Mouse (Mus musculus) cortical plate, adult 2 months (tissue): Measurements from ENCODE around the gene Git1. TPM values are rescaled to one million over a fixed set of nuclear protein-coding genes. Genes with fewer than 3 reads are reported as not detected.
A peak's percentile ranks its signal among the peaks of the same experiment; 100 is the strongest.

Experiments used
- H3K27ac ChIP-seq: fragments of 200-500 bp; 2 replicates; pipeline ENCODE4 v1.5.1; 2012; ENCODE audit warnings: low read length, control low read depth, inconsistent platforms; ENCODE audit not compliant: insufficient read depth
- H3K4me1 ChIP-seq: fragments of 200-500 bp; 2 replicates; pipeline ENCODE4 v1.6.1; 2011; ENCODE audit warnings: low read length; ENCODE audit not compliant: control insufficient read depth, insufficient read depth
- H3K4me3 ChIP-seq: fragments of 200-500 bp; 2 replicates; pipeline ENCODE4 v1.5.1; 2011; ENCODE audit warnings: mild to moderate bottlenecking, low read length, control low read depth; ENCODE audit not compliant: insufficient read depth
- CTCF ChIP-seq: fragments of 200-500 bp; IDR thresholded peaks from 2 replicates; pipeline ENCODE4 v1.5.1; 2011; ENCODE audit warnings: mild to moderate bottlenecking, control low read depth, low read length; ENCODE audit not compliant: insufficient read depth; ENCODE audit errors: extremely low read depth
- POLR2A ChIP-seq: fragments of 200-500 bp; IDR thresholded peaks from 2 replicates; pipeline ENCODE4 v1.6.1; 2011; ENCODE audit warnings: mild to moderate bottlenecking, low read length, control low read depth; ENCODE audit not compliant: insufficient read depth; ENCODE audit errors: extremely low read depth
- polyA plus RNA-seq: library from polyadenylated mRNA; depleted of rRNA; stranded (reverse); fragments of >200 nt; gene quantifications from 2 replicates; pipeline ENCODE4 v1.2.3, GENCODE M21; 2012

The Git1 gene
- polyA plus RNA-seq, 1 experiment, result 204 TPM

DNA sequence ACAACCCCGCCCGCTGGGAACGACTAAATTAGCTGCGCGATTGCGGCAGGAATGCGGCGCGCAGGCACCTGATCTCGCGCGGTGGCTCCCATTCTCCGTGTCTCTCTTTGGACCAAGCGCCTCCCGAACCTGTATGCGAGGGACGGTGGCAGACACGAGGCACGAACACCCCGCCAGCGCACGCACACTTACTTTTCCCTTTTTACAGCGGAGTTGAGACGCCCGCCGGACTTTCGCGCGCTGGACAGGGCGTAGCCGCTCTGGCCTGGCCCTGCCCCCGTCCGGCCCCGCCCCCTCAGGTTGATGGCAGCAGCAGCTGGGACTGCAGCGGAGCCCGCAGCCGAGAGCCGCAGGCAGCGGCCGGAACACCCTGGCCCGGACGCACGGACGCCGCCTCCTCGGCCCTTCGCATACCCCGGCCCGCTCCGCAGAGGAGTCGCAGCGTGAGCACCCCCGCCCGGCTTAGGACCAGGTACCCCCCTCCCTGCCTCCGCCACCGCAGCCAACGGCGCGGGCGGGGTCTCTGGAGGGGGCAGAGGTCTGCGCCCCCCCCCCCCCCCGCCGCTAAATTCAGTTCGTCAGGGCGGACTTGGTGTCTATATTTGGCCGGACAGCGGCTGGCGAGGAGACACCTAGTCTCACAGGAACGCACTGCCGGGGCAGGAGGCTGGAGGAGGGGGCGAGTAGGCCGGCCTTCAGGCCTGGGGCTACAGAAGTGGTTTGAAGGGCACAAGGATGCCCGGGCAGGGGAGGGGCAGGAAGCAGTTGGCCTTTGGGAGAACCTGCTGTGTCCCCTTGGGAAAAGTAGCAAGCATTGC lies 30.9 kb upstream of the Git1 start, which contains the start of gene Coro6:
Gene Coro6 (plus strand): TSS at position 129 of the 818 bp plus-strand sequence.
- TF ChIP-seq CTCF, result no peak
- no peak; the same call in 1 of the 2 replicates for TF ChIP-seq POLR2A
- peak within 1 kb of the TSS; percentile 26 for H3K4me3 ChIP-seq
- H3K4me1 ChIP-seq, result no peaks in the 10 kb centered on the region; the same call in 1 of the 2 replicates
- no peak within 1 kb of the TSS for H3K27ac ChIP-seq

DNA sequence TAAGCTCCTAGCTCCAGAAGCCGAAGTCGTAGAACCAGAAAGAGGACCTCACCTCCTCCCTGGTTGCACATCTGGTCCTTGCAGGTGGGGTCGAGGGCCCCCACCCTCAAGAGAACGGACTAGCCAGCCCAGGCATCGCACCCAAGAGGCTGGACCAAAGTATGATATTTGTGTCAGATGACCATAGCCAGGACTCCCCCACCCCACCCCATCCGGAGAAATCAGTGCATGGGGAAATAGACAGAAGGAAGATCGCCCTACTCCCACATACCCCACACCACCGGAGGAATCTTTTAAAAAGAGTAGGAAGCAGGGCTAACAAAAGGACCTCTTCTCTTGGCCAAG lies 30.3 kb upstream of the Git1 start:
- TF ChIP-seq POLR2A (no peak), CTCF (no peak)
- Histone ChIP-seq H3K4me3 (peak overlapping the region; percentile 26), H3K4me1 (no peaks in the 10 kb centered on the region; the same call in 1 of the 2 replicates), H3K27ac (no peak overlapping the region)

DNA sequence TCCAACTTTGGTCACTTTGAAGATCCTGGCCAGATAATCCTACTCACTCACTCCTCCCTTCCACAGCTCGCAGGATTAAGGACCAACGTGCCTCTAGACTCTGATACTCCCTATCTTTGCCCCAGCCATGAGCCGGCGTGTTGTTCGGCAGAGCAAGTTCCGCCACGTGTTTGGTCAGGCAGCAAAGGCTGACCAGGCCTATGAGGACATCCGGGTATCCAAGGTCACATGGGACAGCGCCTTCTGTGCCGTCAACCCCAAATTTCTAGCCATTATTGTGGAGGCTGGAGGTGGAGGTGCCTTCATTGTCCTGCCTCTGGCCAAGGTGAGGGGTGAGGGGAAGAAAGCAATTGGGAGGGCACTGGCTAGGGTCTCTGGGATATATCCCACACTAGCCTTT lies 29.6 kb upstream of the Git1 start:
- Histone ChIP-seq H3K4me3 (no peak overlapping the region; the same call in 1 of the 2 replicates), H3K4me1 (no peaks in the 10 kb centered on the region; the same call in 1 of the 2 replicates), H3K27ac (no peak overlapping the region)
- TF ChIP-seq CTCF, result no peak
- TF ChIP-seq POLR2A, result no peak

DNA sequence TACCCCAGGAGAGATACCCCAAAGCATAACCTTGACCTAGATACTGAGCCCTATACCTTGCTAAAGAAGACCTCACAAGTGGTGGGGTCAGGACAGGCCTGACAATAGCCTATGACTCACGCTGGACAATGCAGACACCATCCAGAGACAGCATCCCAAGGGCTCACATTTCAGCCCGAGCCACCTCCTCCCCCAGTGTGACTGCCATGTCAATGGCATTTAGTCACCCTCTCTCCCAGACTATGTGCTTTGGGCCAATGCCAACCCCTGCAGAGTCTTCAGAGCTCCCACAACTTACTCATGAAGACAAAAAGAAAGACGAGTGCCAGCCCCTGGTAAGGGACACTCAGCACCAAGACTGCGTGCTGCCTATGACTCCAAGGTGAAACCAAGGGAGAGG lies 28.7 kb upstream of the Git1 start:
- no peak for TF ChIP-seq CTCF
- no peak for TF ChIP-seq POLR2A
- Histone ChIP-seq H3K27ac (no peak overlapping the region), H3K4me3 (no peak overlapping the region), H3K4me1 (no peaks in the 10 kb centered on the region; the same call in 1 of the 2 replicates)

DNA sequence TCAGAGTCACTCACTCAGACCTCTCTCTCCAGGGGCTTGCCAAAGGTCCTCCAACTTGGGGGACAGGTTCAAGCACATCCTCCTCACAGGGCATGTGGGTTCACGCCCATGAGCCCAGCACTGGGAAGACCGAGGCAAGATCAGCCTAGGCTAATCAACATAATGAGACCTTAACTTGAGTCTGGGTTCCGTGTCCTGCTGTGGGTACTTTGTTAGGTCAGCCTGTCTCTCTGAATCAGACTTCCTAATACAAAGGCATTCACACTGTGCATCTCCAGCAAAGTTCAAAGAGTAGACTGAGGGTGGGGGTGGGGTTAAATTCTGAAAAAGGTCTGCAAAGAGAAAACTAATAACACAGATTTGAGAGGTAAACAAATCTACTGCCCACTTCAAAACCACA lies 28.3 kb upstream of the Git1 start:
- Histone ChIP-seq H3K4me3 (no peak overlapping the region), H3K4me1 (no peaks in the 10 kb centered on the region; the same call in 1 of the 2 replicates), H3K27ac (no peak overlapping the region)
- TF ChIP-seq CTCF (no peak), POLR2A (no peak)

DNA sequence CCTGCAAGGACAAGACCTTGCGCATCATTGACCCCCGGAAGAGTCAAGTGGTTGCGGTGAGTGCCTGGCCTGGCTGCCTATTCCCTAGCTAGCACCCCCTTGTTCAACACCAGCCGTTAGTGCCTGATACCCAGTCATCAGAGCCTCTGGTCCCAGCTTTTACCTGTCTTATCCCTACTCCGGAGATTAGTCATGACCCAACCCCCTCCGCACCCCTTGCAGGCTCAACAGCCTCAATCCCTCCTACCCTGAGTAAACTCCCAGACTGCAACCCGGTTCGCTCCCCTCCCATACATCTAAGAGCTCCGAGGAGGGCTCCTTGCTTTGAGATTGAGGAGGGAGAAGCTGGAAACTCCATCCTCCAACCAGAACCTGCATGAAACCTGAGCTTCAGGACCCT lies 26.8 kb upstream of the Git1 start:
- H3K4me3 ChIP-seq, result no peak overlapping the region
- H3K4me1 ChIP-seq, result no peaks in the 10 kb centered on the region; the same call in 1 of the 2 replicates
- TF ChIP-seq POLR2A, result no peak
- TF ChIP-seq CTCF, result no peak
- no peak overlapping the region for H3K27ac ChIP-seq

DNA sequence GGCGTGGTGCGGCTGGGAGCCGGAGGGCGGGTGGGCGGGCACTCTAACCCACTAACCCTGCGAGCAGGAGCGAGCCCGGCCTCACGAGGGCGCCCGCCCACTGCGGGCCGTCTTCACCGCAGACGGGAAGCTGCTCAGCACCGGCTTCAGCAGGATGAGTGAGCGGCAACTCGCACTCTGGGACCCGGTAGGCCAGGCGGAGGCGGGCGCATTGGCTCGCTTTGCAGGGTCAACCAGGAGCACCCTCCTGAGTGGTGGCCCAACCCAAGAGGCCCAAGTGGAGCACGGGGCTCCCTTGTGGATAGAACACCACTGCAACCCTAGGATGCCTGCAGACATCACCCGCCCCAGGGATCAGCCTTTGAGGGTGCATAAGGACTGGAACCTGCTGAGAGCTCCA lies 26.2 kb upstream of the Git1 start:
- H3K4me1 ChIP-seq, result no peaks in the 10 kb centered on the region
- TF ChIP-seq CTCF (0 out of 2 replicates have a peak, but pooled peaks have one; percentile 26), POLR2A (no peak)

DNA sequence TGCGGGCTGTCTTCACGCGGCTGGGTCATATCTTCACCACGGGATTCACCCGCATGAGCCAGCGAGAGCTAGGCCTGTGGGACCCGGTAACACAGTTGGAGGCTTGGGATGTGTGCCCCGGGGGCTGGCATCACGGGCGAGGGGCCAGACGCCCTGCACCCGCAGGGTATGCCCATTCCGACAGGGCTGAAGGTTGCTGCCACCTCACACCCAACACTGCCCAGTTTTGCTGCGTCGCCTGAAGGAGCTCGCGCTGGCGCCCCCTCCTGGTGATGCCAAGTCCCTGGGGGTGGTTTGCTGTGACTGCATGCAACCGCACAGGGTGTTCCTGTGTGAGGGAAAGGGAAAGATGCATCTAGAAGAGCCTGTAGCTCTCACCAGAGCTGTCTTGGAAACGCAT lies 25.6 kb upstream of the Git1 start:
- Histone ChIP-seq H3K4me1 (no peaks in the 10 kb centered on the region), H3K4me3 (no peak overlapping the region), H3K27ac (no peak overlapping the region)
- peak; percentile 72 for TF ChIP-seq CTCF
- no peak for TF ChIP-seq POLR2A

More for the DNA sequence above, 26.2 kb upstream of the Git1 start:
- no peak overlapping the region for H3K4me3 ChIP-seq
- no peak overlapping the region for H3K27ac ChIP-seq

DNA sequence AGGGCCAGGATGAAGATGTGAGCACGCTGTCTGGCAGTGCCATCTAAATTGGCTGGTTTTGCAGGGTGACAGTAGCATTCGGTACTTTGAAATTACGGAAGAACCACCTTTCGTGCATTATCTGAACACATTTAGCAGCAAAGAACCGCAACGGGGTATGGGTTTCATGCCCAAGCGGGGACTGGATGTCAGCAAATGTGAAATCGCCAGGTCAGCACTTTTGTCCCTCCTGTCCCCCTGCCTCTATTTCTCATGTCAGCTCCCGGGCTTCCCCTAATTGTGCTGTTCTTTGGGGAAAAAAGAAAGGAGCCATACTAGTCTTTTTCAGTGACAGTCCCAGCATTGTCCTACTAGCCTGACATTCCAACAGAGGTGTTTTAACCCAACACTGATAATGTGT lies 25.0 kb upstream of the Git1 start:
- H3K27ac ChIP-seq, result no peak overlapping the region
- no peak for TF ChIP-seq POLR2A
- no peak for TF ChIP-seq CTCF
- no peak overlapping the region for H3K4me3 ChIP-seq
- no peaks in the 10 kb centered on the region for H3K4me1 ChIP-seq

DNA sequence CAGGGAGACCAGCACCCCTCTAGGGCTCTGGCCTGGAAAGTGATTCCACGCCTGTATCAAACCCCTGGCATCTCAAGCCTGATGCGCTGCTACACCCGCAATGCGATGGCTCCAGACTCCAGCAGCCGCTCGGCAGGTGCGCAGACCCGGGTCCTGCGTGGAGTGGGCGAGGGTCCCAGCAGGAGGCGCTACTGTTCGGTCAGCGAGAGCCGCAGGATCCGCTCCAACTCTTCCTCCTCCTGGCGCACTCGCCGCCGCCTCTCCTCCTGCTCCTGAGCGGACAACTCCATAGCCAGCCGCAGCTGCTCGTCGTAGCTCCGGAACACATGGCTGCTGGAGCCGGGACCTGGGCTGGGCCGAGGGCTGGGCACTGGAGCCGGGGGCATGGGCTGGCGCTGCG lies 22.0 kb upstream of the Git1 start:
- Histone ChIP-seq H3K4me1 (no peaks in the 10 kb centered on the region), H3K27ac (no peak overlapping the region), H3K4me3 (no peak overlapping the region)
- TF ChIP-seq POLR2A (no peak), CTCF (no peak)
